In genomic region chr6:128355726-128356416, GRCm38 (mm10) we compare ENCODE assay signal across 8 mouse cellular contexts. TPM values are rescaled to one million over a fixed set of nuclear protein-coding genes. Genes with fewer than 3 reads are reported as not detected.
DNase-seq lines count a peak whose midpoint lies in the region; ATAC-seq and TF ChIP-seq lines count a peak whose summit lies in the region.

Gene Tulp3, minus strand, starts transcription at chr6:128355851.

- no peak for TF ChIP-seq CTCF in G1E (IDR thresholded peaks at IDR 0.05; ENCODE audit: low read depth, low read length)
- TF ChIP-seq CTCF in forebrain, postnatal 0 days (IDR thresholded peaks at IDR 0.05; ENCODE audit: low read depth): no peak

- no peaks in the 10 kb centered on the region for H3K27me3 ChIP-seq in G1E (ENCODE audit: insufficient read depth, low read length)
- no peaks in the 10 kb centered on the region for H3K27me3 ChIP-seq in forebrain, postnatal 0 days (ENCODE audit: insufficient read depth, low read length)
- H3K27me3 ChIP-seq in lung, embryonic 15.5 days: no peaks in the 10 kb centered on the region

- DNase-seq in G1E (ENCODE audit: low spot score): peak; percentile 98
- peak; percentile 99 for DNase-seq in cerebellum, adult 18-20 months
- peak; percentile 99 for DNase-seq in forebrain, postnatal 0 days
- DNase-seq in heart, postnatal 4 days: peak; percentile 98
- DNase-seq in layer of hippocampus, adult 8-10 months (ENCODE audit: low spot score in 2 of 2): peak; percentile 96
- peak; percentile 95 for DNase-seq in ovary, adult 18-20 months (ENCODE audit: low spot score)
- DNase-seq in thymus, postnatal 0 days (ENCODE audit: low spot score): peak; percentile 93

- H3K27ac ChIP-seq in forebrain, postnatal 0 days (ENCODE audit: low read depth, low read length): peak within 1 kb of the TSS; percentile 89
- H3K27ac ChIP-seq in lung, embryonic 15.5 days: peak within 1 kb of the TSS; percentile 94

- peak within 1 kb of the TSS; percentile 79 for H3K9ac ChIP-seq in forebrain, postnatal 0 days
- peak within 1 kb of the TSS; percentile 77 for H3K9ac ChIP-seq in lung, embryonic 15.5 days

- peaks cover 62% of the 10 kb centered on the region for H3K36me3 ChIP-seq in G1E (replicated peaks)
- H3K36me3 ChIP-seq in forebrain, postnatal 0 days (ENCODE audit: insufficient read depth): peaks cover 10% of the 10 kb centered on the region
- peaks cover 26% of the 10 kb centered on the region for H3K36me3 ChIP-seq in lung, embryonic 15.5 days

- peak; percentile 99 for ATAC-seq in G1E (ENCODE audit: extremely low read depth, insufficient number of reproducible peaks, low FRiP score, poor library complexity, severe bottlenecking)
- ATAC-seq in forebrain, postnatal 0 days: peak; percentile 98
- peak; percentile 99 for ATAC-seq in lung, embryonic 15.5 days (ENCODE audit: borderline replicate concordance, extremely low read depth, low FRiP score, low TSS enrichment)

- H3K4me1 ChIP-seq in G1E (ENCODE audit: insufficient read depth, low read depth, low read length): peaks cover 42% of the 10 kb centered on the region
- peaks cover 8% of the 10 kb centered on the region for H3K4me1 ChIP-seq in forebrain, postnatal 0 days (ENCODE audit: insufficient read depth)
- peaks cover 22% of the 10 kb centered on the region for H3K4me1 ChIP-seq in lung, embryonic 15.5 days

- peak within 1 kb of the TSS; percentile 89 for H3K4me3 ChIP-seq in G1E (ENCODE audit: low read depth, low read length)
- H3K4me3 ChIP-seq in forebrain, postnatal 0 days (ENCODE audit: low read depth, low read length): peak within 1 kb of the TSS; percentile 73
- H3K4me3 ChIP-seq in lung, embryonic 15.5 days: peak within 1 kb of the TSS; percentile 85

- H3K9me3 ChIP-seq in G1E (replicated peaks): no peaks in the 10 kb centered on the region
- H3K9me3 ChIP-seq in forebrain, postnatal 0 days (ENCODE audit: low read length): no peaks in the 10 kb centered on the region
- no peaks in the 10 kb centered on the region for H3K9me3 ChIP-seq in lung, embryonic 15.5 days

- peak within 1 kb of the TSS; percentile 66 for H3K4me2 ChIP-seq in forebrain, postnatal 0 days (ENCODE audit: low read depth)
- peak within 1 kb of the TSS; percentile 77 for H3K4me2 ChIP-seq in lung, embryonic 15.5 days

- 1% methylated on average over 37 of the region's 42 CpGs for WGBS in forebrain, postnatal 0 days
- WGBS in lung, embryonic 15.5 days: under 1% methylated on average over 35 of the region's 42 CpGs

RNA-seq across cellular contexts. Expression of gene Tulp3, which starts in this region (rescaled TPM):
- total RNA-seq in G1E (2014; fragmentation: Nextera tagmentation) (29.6 and 32.4 TPM in 2 replicates), G1E (2017) (4.5 and 5.2 TPM in 2 replicates)
- 5.6 and 6.0 TPM in 2 replicates for polyA plus RNA-seq in G1E (2012)
- 12.6 and 13.5 TPM in 2 replicates for total RNA-seq in forebrain, postnatal 0 days (2014; rRNA removed)
- polyA plus RNA-seq in forebrain, postnatal 0 days (2015; fragmentation: Nextera tagmentation; extraction: Ambion mirVana): 8.1 and 11.0 TPM in 2 replicates
- total RNA-seq in heart, postnatal 4 days (2021): 10 to 100 TPM; 10.9 to 11.4 TPM
- total RNA-seq in layer of hippocampus, adult 8-10 months (2022): 10 to 100 TPM; 24.3 to 25.5 (median 25.1) TPM
- 16.6 and 21.6 TPM in 2 replicates for polyA plus RNA-seq in lung, embryonic 15.5 days (2015; fragmentation: Nextera tagmentation; extraction: Ambion mirVana)
- 12.2 and 13.4 TPM in 2 replicates for polyA plus RNA-seq in thymus, postnatal 0 days (2015; fragmentation: Nextera tagmentation; extraction: Ambion mirVana)

Comparison
In these comparisons a context has a peak if more than half of its experiments do, and no peak if none do; other contexts are left out.
1. Peak in every context shown above with its lines: DNase-seq, ATAC-seq, H3K4me3 ChIP-seq and H3K27ac ChIP-seq.